Mouse (Mus musculus): ENCODE data around the gene Apol9a. TPM values are rescaled to one million over a fixed set of nuclear protein-coding genes. Genes with fewer than 3 reads are reported as not detected.

Apol9a gene
- 13.3 TPM for polyA plus RNA-seq (2017; shearing (Covaris generic))

GRCm38 (mm10) chr15:77411035-77411434, at the start of gene Apol9a:
Gene Apol9a (minus strand): TSS chr15:77411135.

GRCm38 (mm10) chr15:77447392-77447791, 36.5 kb upstream of the Apol9a start, which contains the start of gene Apol7b:
Gene Apol7b (minus strand): TSS chr15:77447492.

GRCm38 (mm10) chr15:77399027-77399426, 11.9 kb downstream of the Apol9a start, which contains the start of gene Apol7a:
Gene Apol7a (minus strand): TSS chr15:77399110.

Other genes with a start within 250 kb of the Apol9a start
- gene Rbfox2, start 104.1 kb downstream of the Apol9a start, polyA plus RNA-seq (2017; shearing (Covaris generic)), result 0.13 TPM
- gene Apol7a, start 12.0 kb downstream of the Apol9a start, polyA plus RNA-seq (2017; shearing (Covaris generic)), result not detected
- gene Apol7b, start 36.4 kb upstream of the Apol9a start, polyA plus RNA-seq (2017; shearing (Covaris generic)), result 0.56 TPM
- gene Apol10a, start 65.9 kb upstream of the Apol9a start, polyA plus RNA-seq (2017; shearing (Covaris generic)), result 0.14 TPM
- gene Apol11a, start 97.1 kb upstream of the Apol9a start, polyA plus RNA-seq (2017; shearing (Covaris generic)), result 0.11 TPM
- gene Apol7c, start 122.2 kb upstream of the Apol9a start, polyA plus RNA-seq (2017; shearing (Covaris generic)), result 0.69 TPM
- gene 1700025B11Rik, start 150.8 kb upstream of the Apol9a start, polyA plus RNA-seq (2017; shearing (Covaris generic)), result not detected
- 2.4 TPM for gene Apol10b, start 185.0 kb upstream of the Apol9a start, polyA plus RNA-seq (2017; shearing (Covaris generic))
- gene Gm36245, start 188.1 kb upstream of the Apol9a start, polyA plus RNA-seq (2017; shearing (Covaris generic)), result not detected
- 0.26 TPM for gene Apol11b, start 232.2 kb upstream of the Apol9a start, polyA plus RNA-seq (2017; shearing (Covaris generic))